Mouse (Mus musculus) frontal cortex, adult (tissue): ENCODE data around the gene Rnf113a2.

Experiments used
- ATAC-seq: cut with Nextera tagmentation; 2 replicates; pipeline ENCODE4 v1.9.2; 2017; ENCODE audit warnings: mild to moderate bottlenecking, moderate library complexity, mixed read lengths; ENCODE audit not compliant: low TSS enrichment

The Rnf113a2 gene

DNA sequence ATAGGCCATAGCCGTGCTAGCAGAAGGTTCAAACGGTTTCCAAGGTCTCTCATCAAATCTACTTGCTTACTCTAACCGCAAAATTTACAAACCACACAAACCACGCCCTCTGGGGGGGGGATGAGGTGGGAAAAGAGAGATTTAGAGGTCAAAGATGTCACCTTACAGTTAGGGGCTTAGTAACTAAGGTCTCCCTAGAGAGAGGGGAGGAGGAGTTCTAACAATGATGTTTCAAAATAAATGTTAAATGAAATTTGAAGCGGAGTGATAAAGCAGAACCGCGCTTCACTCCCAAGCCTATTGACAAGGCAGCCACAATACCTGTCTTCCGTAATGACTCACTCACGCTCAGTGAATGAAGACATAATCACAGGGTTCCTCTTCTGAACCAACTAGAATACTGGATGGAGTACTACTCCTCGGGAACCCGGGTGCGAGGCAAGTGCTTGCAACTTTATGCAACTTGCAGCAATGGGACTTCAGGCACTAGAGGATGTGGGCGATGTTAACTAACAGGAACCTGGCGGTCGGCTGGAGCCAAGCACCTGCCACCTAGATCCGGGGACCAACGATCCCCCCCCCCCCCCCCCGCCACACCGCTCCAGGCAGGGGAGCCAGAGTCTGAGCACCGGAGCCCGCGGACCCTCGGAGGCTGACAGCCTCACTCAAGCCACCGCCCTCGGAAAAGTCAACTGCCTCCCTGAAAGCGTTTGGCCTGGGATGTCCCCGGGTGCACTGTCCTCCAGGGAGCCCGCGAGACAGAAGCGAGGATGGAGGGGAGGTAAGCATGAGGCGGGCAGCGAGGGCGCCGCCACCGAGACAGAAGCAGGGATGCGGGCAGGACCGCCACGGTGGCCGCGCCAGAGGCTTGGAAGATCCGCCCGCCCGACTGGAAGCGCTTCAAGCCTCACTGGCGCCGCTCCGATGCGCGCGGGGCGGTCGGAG is 8.8 kb upstream of the Rnf113a2 start:
- peak; percentile 72 for ATAC-seq

DNA sequence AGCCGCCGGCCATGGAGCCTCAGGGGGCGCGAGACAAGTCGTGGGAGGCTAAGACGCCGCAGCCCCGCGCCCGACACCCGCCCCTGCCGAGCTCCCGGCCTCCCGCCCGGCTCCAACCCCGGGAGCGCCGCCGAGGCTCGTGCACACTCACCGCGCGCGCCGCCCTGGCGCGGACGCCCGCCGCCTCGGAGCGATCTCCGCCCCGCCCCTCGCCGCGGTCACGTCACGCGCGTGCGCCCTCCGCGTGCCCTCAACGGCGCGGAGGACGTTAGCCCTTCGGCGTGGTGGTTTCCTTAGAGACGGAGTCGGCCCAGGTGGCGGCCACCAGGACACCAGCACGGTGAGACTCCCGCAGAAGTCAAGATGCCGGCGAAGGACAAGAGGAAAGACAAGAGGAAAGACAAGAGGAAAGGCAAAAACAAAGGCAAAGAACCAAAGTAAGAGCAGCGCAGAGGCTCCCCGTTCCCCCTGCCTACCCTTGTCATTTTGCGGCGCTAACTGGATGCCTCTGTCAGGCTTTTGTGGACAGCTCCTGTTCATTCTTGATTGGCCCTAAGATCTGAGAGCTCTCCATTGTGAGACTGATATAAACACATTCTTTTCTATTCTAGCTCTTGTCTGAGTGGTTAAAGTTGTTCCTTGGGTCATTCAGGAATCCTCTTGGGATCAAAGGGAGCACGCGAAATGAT is 8.0 kb upstream of the Rnf113a2 start, which contains the start of the genes Entpd5 and Bbof1:
Entpd5 (minus strand) TSS at position 211 of the 689 bp plus-strand sequence.
Bbof1 (plus strand) TSS at position 253 of the 689 bp plus-strand sequence.
- ATAC-seq, result peak; percentile 95

DNA sequence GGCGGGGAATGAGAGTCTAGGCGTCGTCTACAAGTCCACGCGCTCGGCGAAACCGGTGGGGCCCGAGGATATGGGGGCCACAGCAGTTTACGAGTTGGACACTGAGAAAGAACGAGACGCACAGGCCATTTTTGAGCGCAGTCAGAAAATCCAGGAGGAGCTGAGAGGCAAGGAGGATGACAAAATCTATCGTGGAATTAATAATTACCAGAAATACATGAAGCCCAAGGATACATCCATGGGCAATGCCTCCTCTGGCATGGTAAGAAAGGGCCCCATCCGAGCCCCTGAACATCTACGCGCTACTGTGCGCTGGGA is 568 bp downstream of the Rnf113a2 start:
- no peak for ATAC-seq

DNA sequence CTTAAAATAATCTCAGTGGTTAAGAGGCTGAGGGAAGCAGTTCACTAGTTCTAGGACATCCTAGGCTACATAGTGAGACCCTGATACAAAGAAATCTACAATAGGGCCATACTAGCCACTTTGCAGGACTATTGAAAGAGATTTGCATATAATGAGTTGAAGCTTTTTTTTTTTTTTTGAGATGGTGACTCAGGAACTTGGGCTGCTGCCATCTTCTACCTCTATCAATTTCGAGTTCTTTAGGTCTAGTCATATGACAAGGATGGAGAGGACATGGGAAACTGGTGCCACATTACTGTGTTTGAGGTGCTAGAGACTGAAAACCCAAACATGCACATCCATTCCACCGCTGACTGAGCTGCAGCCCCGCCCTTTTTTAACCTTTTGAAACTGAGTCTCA is 7.0 kb downstream of the Rnf113a2 start:
- ATAC-seq, result no peak

DNA sequence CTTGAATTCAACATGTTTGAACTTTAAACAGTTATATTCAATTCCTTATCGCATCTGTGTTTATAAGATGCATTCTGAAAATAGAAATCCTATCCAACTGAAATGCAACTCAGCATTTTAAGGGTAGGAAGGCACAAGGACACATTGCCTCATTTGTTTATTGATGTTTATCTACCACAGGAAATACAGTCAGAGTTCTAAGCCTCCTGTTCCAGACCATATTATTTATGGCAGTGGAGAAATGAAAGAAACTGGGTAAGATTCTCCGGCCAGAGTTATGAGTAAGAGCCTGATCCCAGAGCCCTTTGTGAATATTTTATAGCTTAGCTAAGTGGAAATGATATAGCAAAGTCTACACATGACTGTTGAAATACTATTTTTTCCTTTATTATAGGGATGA is 12.8 kb downstream of the Rnf113a2 start:
- ATAC-seq, result no peak

DNA sequence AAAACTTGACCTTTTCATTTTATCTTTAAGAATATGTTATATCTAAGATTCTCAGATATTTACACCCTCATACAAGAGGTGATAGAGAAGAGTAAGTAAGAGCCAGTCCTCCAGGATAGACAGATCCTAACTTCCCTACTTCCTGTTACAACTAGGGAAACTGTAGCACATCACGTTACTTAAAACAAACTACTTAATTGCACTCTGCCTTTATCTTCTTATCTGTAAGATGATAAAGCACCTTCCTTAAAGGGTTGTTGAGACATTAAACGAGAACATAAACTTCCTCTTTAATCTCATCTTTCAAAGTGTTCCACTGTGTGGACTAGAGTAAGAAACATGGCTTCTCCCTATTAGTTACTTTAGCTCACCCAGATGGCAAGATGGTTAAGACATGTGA is 21.7 kb downstream of the Rnf113a2 start:
- no peak for ATAC-seq

DNA sequence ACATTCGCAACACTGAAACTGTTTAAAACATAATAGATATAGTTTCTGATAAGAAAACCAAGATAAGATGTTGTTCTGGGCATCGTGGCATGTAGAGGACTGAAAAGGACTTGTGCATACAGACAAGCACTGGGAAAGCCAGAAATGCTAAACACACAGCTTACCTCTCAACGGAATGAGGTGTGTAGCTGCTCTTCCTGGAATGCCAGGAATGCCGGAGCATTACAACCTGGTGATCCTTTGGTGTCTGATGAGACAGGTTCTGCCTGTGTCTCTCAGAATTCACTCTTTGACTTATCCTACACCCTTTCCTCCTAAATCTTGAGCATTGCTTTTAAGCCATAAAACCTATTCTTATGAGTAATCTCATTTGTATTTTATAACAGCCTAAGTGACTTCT is 25.5 kb downstream of the Rnf113a2 start:
- ATAC-seq, result no peak

DNA sequence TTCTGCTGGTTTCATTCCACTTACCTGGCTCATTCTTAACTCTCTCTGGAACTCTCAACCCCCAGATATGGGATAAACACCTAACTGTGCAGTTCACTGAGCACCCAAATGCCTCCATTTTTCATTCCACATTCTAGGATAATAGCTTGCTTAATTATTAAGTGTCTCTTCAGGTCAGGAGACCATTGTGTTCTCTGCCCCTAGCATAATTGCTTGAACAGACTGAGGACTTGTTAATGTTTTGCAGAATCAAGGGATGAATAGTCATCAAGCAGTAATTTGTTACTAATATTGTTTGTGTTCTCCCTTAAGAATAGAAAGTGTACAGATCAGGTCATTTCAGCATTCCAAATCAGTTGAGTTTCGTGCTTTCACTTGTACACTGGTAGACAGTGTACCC is 30.4 kb downstream of the Rnf113a2 start:
- no peak for ATAC-seq

DNA sequence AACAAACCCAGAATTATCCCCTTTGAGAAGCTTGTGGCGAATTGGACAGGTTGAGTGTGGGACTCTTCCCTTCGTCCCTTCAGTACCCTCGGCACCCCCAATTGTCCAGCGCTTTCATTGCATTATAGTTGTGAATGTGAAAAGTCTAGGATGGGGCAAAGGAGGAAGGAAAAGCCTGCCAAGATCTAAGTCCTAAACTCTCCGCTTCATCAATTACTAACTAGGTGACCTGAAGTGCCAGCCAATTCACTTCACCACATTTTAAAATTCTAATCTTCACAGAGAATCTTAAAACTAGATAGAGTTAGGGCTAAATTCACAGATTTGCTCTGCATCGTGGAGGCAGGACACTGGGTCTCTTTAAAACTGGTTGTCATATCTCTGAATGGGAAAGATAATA is 31.2 kb downstream of the Rnf113a2 start:
- ATAC-seq, result no peak

DNA sequence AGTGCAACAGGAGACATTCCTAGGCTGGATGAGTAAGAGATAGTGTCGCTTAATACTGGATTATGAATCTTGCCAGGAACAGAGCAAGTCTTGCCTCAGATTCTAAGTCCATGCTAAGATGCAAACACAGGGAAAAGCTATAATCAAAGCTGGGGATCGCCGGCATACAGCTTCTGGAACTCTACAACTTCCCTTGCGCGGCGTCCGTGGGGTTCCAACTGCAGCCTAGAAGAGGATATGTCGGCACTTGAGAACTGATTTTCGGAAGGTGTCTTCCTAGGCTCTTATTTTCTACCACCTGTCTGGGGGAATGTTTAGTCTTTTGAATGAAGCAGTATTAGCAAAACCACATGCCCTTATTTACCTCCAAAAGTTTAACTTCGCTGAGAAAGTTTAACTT is 32.9 kb downstream of the Rnf113a2 start:
- no peak for ATAC-seq

DNA sequence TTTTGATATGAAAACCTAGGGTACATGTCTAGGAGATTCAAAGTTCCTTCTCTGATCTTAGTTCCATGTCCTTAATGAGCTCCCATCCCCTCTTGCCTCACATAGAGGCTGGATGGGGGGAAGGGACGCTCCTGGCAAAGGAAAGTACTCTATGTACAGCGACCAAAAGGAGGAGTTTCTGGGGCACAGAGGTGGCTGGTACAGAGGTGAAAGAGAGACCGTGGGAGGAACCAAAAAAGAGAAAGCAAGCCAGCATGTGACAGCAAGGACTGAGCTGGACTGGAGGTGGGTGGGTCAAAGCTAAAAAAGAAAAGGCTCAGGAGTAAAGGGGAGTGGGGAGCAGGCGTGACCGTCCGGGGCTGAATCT is 33.3 kb downstream of the Rnf113a2 start:
- ATAC-seq, result peak; percentile 8; the same call in 1 of the 2 replicates

DNA sequence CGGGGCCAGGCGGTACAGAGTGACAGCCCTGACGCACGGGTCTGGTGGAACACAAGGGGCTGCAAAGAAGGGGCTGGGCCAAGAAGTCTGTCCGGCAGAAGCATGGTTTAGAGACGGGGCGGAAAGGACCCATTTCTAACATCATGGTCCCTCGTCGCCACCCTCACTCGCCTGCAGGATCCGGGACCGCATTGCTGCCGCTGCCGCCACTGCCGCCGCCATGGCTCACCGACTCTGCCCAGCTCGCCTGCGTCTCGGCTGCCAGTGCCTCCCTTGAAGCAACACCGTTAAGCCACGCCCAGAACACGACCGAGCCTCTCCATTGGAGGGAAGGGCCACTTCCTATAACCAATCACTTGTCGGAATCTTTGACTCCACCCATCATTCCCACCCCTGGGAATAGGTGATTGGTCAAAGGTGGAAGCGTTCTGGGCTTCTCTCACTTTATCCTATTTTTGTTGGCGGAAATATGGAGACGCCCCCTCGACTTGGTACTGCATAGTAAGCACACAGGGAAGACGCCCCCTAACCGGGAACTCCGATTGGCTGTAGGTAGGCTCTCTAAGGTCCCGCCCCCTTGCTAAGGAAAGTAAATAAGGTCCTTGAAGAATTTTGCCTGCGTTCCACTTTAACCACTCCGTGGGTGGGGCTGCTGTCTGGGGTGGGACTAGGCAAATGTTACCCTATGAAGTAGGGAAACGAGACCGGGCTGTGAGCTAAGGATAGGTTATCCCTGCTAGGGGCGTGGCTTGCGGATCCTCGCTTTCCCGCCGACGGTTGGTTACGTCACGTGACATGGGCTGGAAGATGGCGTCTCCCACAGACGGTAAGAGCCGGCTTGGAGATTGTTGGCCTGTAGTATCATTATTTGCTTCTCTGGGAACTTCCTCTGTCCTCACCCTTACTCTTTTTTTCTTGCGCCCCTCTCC is 34.0 kb downstream of the Rnf113a2 start, which contains the start of the genes Aldh6a1 and Lin52:
Aldh6a1 (minus strand) TSS at position 287 of the 929 bp plus-strand sequence.
Lin52 (plus strand) TSS at position 705 of the 929 bp plus-strand sequence.
- peak; percentile 94 for ATAC-seq

DNA sequence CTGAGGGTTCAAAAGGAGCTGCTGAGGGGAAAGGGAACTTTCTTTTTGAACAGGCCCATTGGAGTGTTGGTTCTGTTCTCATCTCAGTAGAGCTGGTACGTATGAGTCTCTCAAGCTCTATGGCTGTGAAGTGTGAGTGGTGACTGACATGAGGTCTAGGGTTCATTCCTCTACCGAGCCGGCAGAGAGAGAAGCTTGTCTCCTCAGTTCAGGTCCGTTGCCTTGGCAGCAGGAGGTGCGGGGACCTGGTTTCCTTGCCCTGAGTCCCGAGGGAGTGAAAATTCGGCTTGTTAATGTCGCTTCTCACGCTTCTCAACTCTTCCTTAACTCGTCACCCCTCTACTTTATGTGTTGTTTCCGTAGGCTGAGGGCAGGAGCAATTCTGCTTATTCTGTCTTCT is 34.8 kb downstream of the Rnf113a2 start:
- 0 out of 2 replicates have a peak, but pooled peaks have one; percentile 0 for ATAC-seq

DNA sequence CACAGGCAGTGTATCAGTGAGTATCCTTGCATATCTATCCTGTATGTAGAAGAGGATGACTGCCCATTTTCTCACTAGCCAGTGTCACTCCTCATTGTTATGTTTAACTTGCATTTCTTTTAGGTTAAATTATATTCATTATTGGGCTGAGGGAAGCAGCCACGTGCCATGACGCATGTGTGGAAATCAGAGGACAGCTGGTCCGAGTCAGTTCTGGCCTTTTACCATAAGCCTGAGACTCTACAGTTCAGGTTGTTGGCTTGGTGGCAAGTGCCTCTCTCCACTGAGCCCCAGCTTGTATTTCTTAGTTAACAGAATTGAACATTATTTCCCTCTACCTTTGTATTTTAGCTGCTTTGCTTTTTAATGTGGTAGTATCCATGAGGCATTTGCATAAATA is 39.9 kb downstream of the Rnf113a2 start:
- ATAC-seq, result no peak

DNA sequence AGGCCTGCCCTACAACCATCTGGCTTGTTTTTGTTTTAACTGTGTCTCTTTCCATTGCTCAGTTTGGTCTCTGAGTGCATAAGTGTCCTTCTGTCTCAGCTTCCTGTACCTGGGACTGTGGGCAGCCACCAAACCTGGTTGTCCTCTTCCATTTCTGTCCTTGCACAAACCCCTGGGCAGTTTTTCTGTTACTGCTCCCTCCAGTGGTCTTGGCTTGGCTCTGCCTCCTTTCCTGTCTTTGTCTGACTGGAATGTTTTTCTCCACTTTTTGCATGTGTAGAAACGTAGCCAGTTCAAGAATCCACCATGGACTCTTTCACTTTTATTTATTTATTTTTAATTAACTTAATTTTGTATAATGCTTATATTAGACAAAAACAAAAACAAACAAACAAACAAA is 42.8 kb downstream of the Rnf113a2 start:
- no peak for ATAC-seq

DNA sequence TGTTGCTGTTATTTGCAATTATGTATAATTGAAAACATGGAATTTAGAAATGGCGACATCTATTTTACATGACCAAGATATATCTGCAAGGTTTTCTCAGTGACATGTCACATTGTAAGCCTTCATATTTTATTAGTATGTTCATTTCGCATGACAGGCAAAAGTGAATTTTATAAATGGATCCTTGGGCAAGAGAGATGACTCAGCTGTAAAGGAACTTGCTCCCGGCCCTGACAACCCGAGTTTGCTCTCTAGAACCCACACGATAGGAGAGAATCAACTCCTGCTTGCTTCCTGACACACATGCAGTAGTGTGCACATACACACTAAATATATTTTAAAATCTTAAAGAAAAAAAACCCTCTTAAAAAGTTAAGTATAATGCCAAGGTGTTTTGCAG is 44.4 kb downstream of the Rnf113a2 start:
- no peak for ATAC-seq

DNA sequence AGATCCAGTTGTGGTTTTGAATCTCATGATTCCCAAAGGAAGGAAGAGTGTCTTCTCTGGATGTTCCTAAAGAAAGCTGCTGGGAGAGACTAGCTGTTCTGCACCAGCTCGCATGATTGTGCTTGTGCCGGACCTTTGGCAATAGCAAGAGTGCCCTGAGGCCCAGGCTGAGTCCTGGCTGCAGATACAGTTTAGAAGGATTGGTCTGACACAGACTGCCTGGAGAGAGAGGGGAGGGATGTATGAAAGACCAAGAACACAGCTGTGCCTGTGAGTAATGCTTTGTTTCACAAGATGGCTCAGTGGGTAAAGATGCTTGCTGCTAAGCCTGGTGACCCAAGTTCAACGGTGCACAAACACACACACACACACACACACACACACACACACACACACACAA is 45.9 kb downstream of the Rnf113a2 start:
- no peak for ATAC-seq
